Mouse (Mus musculus): ENCODE data around the gene Dlg2.

GRCm38 (mm10) chr7:92186341-92186740 lies 1709.9 kb downstream of the Dlg2 start:
- no peak for TF ChIP-seq POLR2A (IDR thresholded peaks at IDR 0.05; ENCODE audit: insufficient read depth, low read depth, low read length)
- no peak for TF ChIP-seq CTCF (IDR thresholded peaks at IDR 0.05)
- 0 out of 2 replicates have a peak, but pooled peaks have one; percentile 33 for TF ChIP-seq EP300 (IDR thresholded peaks at IDR 0.05; ENCODE audit: insufficient read depth, low read depth, low read length)
